Mouse (Mus musculus): ENCODE measurements around the gene 1600014C23Rik.

The 1600014C23Rik gene

GRCm38 (mm10) chr17:45685171-45686092 is 48.2 kb downstream of the 1600014C23Rik start:
- DNase-seq = peak; percentile 56

- DNase-seq = peak; percentile 8
Measured at GRCm38 (mm10) chr17:45684667-45685131, 48.9 kb downstream of the 1600014C23Rik start.
